Mouse (Mus musculus) MEL (cell line): ENCODE data around the gene Gp9. TPM values are rescaled to one million over a fixed set of nuclear protein-coding genes. Genes with fewer than 3 reads are reported as not detected.

Source experiments
- DNase-seq: peaks from one replicate; pipeline ENCODE4 v3.0.0; 2011; ENCODE audit warnings: low read depth, low spot score
- H3K27ac ChIP-seq: 2 replicates; pipeline ENCODE4 v1.5.1; 2012; ENCODE audit warnings: low read depth, mild to moderate bottlenecking, control low read depth, low read length, moderate library complexity; ENCODE audit not compliant: control insufficient read depth
- H3K27me3 ChIP-seq, 2 experiments: fragments of 150-350 bp in 1 of 2; sonication (generic) in 1 of 2; 2 replicates each; pipeline ENCODE4 v1.6.1; 2012; ENCODE audit warnings: low read length in 2 of 2, mild to moderate bottlenecking in 2 of 2, improper control_type of control experiment in 1 of 2, moderate library complexity in 1 of 2; ENCODE audit not compliant: insufficient read depth in 2 of 2, control insufficient read depth in 1 of 2
- H3K36me3 ChIP-seq, 2 experiments: 2 replicates each; pipeline ENCODE4 v1.6.1; 2012 to 2014; ENCODE audit warnings: low read length in 2 of 2, improper control_type of control experiment in 1 of 2, inconsistent platforms in 1 of 2, mild to moderate bottlenecking in 1 of 2; ENCODE audit not compliant: insufficient read depth in 2 of 2, control insufficient read depth in 1 of 2
- H3K4me1 ChIP-seq, 2 experiments: fragments of 150-350 bp in 1 of 2; sonication (generic) in 1 of 2; 2 replicates each; pipeline ENCODE4 v1.6.1; 2012; ENCODE audit warnings: low read length in 2 of 2, improper control_type of control experiment in 1 of 2, mild to moderate bottlenecking in 1 of 2; ENCODE audit not compliant: insufficient read depth in 2 of 2, control insufficient read depth in 1 of 2
- H3K4me3 ChIP-seq, 2 experiments: fragments of 150-350 bp in 1 of 2; sonication (generic) in 1 of 2; 2 replicates each; pipeline ENCODE4 v1.5.1; 2012; ENCODE audit warnings: low read depth in 2 of 2, low read length in 2 of 2, mild to moderate bottlenecking in 2 of 2, moderate library complexity in 2 of 2, control low read depth in 1 of 2, improper control_type of control experiment in 1 of 2; ENCODE audit not compliant: control insufficient read depth in 1 of 2, insufficient read depth in 1 of 2
- H3K79me2 ChIP-seq: 2 replicates; pipeline ENCODE4 v1.6.1; 2012; ENCODE audit warnings: mild to moderate bottlenecking, low read length, moderate library complexity; ENCODE audit not compliant: control insufficient read depth, poor library complexity, insufficient read depth
- H3K9ac ChIP-seq: 2 replicates; pipeline ENCODE4 v1.6.1; 2012; ENCODE audit warnings: low read depth, mild to moderate bottlenecking, control low read depth, low read length, moderate library complexity; ENCODE audit not compliant: control insufficient read depth, poor library complexity, severe bottlenecking
- H3K9me3 ChIP-seq: fragments of 150-350 bp; sonication (generic); replicated peaks from 2 replicates; pipeline ENCODE4 v1.6.1; 2012; ENCODE audit warnings: mild to moderate bottlenecking, low read length, improper control_type of control experiment, moderate library complexity; ENCODE audit not compliant: insufficient read depth
- BHLHE40 ChIP-seq: IDR thresholded peaks from 2 replicates; pipeline ENCODE4 v1.6.1; 2012; ENCODE audit warnings: low read depth, mild to moderate bottlenecking, inconsistent platforms, low read length, improper control_type of control experiment, borderline replicate concordance
- CTCF ChIP-seq, 3 experiments: IDR thresholded peaks in 2 of 3; conservative IDR thresholded peaks in 1 of 3; 2 replicates each; pipeline ENCODE4 v1.5.1; 2011 to 2012; ENCODE audit warnings: low read length in 3 of 3, low read depth in 2 of 3, mild to moderate bottlenecking in 2 of 3, improper control_type of control experiment in 1 of 3, inconsistent platforms in 1 of 3, mixed read lengths in 1 of 3, moderate library complexity in 1 of 3; ENCODE audit not compliant: control insufficient read depth in 1 of 3, insufficient read depth in 1 of 3, poor library complexity in 1 of 3, severe bottlenecking in 1 of 3
- ELF1 ChIP-seq: IDR thresholded peaks from 2 replicates; pipeline ENCODE4 v1.6.1; 2014; ENCODE audit warnings: low read depth, mild to moderate bottlenecking, inconsistent platforms, low read length, improper control_type of control experiment, moderate library complexity
- EP300 ChIP-seq, 2 experiments: IDR thresholded peaks; 2 replicates each; pipeline ENCODE4 v1.6.1; 2011; ENCODE audit warnings: improper control_type of control experiment in 2 of 2, low read length in 2 of 2, low read depth in 1 of 2, mild to moderate bottlenecking in 1 of 2
- ETS1 ChIP-seq: IDR thresholded peaks from 2 replicates; pipeline ENCODE4 v1.6.1; 2012; ENCODE audit warnings: low read depth, mild to moderate bottlenecking, inconsistent platforms, low read length, improper control_type of control experiment, moderate library complexity
- GABPA ChIP-seq: IDR thresholded peaks from 2 replicates; pipeline ENCODE4 v1.6.1; 2012; ENCODE audit warnings: low read depth, mild to moderate bottlenecking, inconsistent platforms, low read length, improper control_type of control experiment, moderate library complexity
- GATA1 ChIP-seq: IDR thresholded peaks from 2 replicates; pipeline ENCODE4 v1.6.1; 2011; ENCODE audit warnings: low read depth, low read length, improper control_type of control experiment
- HCFC1 ChIP-seq: IDR thresholded peaks from 2 replicates; pipeline ENCODE4 v1.6.1; 2012; ENCODE audit warnings: low read depth, mild to moderate bottlenecking, inconsistent platforms, low read length, improper control_type of control experiment, moderate library complexity
- JUND ChIP-seq: IDR thresholded peaks from 2 replicates; pipeline ENCODE4 v1.6.1; 2011; ENCODE audit warnings: low read depth, mild to moderate bottlenecking, improper control_type of control experiment, low read length
- KAT2A ChIP-seq: conservative IDR thresholded peaks from 2 replicates; pipeline ENCODE4 v1.6.1; 2012; ENCODE audit warnings: low read depth, low read length, improper control_type of control experiment, inconsistent platforms
- MAX ChIP-seq: IDR thresholded peaks from 2 replicates; pipeline ENCODE4 v1.6.1; 2011; ENCODE audit warnings: low read length, improper control_type of control experiment
- MXI1 ChIP-seq: IDR thresholded peaks from 2 replicates; pipeline ENCODE4 v1.6.1; 2011; ENCODE audit warnings: mild to moderate bottlenecking, low read depth, low read length, improper control_type of control experiment
- MYB ChIP-seq: IDR thresholded peaks from 2 replicates; pipeline ENCODE4 v1.6.1; 2011; ENCODE audit warnings: mild to moderate bottlenecking, low read depth, low read length, improper control_type of control experiment
- NELFE ChIP-seq: IDR thresholded peaks from 2 replicates; pipeline ENCODE4 v1.6.1; 2011; ENCODE audit warnings: low read depth, low read length, improper control_type of control experiment
- NRF1 ChIP-seq: IDR thresholded peaks from 2 replicates; pipeline ENCODE4 v1.6.1; 2014; ENCODE audit warnings: low read depth, mild to moderate bottlenecking, inconsistent platforms, low read length, improper control_type of control experiment, moderate library complexity; ENCODE audit not compliant: poor library complexity, insufficient read depth, severe bottlenecking
- POLR2AphosphoS5 ChIP-seq: IDR thresholded peaks from 2 replicates; pipeline ENCODE4 v1.6.1; 2012; ENCODE audit warnings: low read depth, borderline replicate concordance, mild to moderate bottlenecking, inconsistent platforms, low read length, moderate library complexity, mixed read lengths
- RAD21 ChIP-seq: IDR thresholded peaks from 2 replicates; pipeline ENCODE4 v1.6.1; 2011; ENCODE audit warnings: mild to moderate bottlenecking, low read depth, low read length, improper control_type of control experiment
- SIN3A ChIP-seq: IDR thresholded peaks from 2 replicates; pipeline ENCODE4 v1.6.1; 2012; ENCODE audit warnings: low read length, improper control_type of control experiment, inconsistent platforms
- SMC3 ChIP-seq: IDR thresholded peaks from 2 replicates; pipeline ENCODE4 v1.6.1; 2011; ENCODE audit warnings: low read depth, low read length, improper control_type of control experiment
- TBP ChIP-seq: IDR thresholded peaks from 2 replicates; pipeline ENCODE4 v1.8.0; 2011; ENCODE audit warnings: low read depth, low read length, improper control_type of control experiment
- TCF12 ChIP-seq: IDR thresholded peaks from 2 replicates; pipeline ENCODE4 v1.6.1; 2014; ENCODE audit warnings: low read depth, mild to moderate bottlenecking, inconsistent platforms, low read length, improper control_type of control experiment, moderate library complexity
- USF1 ChIP-seq: IDR thresholded peaks from 2 replicates; pipeline ENCODE4 v1.6.1; 2014; ENCODE audit warnings: low read depth, mild to moderate bottlenecking, inconsistent platforms, low read length, improper control_type of control experiment, moderate library complexity
- USF2 ChIP-seq, 2 experiments: IDR thresholded peaks; 2 replicates each; pipeline ENCODE4 v1.6.1; 2011 to 2012; ENCODE audit warnings: improper control_type of control experiment in 2 of 2, low read length in 2 of 2, borderline replicate concordance in 1 of 2, inconsistent platforms in 1 of 2, low read depth in 1 of 2, mild to moderate bottlenecking in 1 of 2; ENCODE audit not compliant: insufficient read depth in 1 of 2
- ZC3H11A ChIP-seq: IDR thresholded peaks from 2 replicates; pipeline ENCODE4 v1.6.1; 2012; ENCODE audit warnings: low read depth, mild to moderate bottlenecking, inconsistent platforms, low read length, improper control_type of control experiment
- ZKSCAN1 ChIP-seq: IDR thresholded peaks from 2 replicates; pipeline ENCODE4 v1.6.1; 2012; ENCODE audit warnings: low read depth, mild to moderate bottlenecking, inconsistent platforms, low read length, improper control_type of control experiment, moderate library complexity
- ZMIZ1 ChIP-seq: IDR thresholded peaks from 2 replicates; pipeline ENCODE4 v1.6.1; 2012; ENCODE audit warnings: low read depth, mild to moderate bottlenecking, inconsistent platforms, low read length, improper control_type of control experiment, moderate library complexity
- ZNF384 ChIP-seq: IDR thresholded peaks from 2 replicates; pipeline ENCODE4 v1.6.1; 2012; ENCODE audit warnings: low read depth, mild to moderate bottlenecking, inconsistent platforms, low read length, improper control_type of control experiment
- polyA plus RNA-seq, 2 experiments: library from polyadenylated mRNA; stranded (reverse) in 1 of 2; unstranded in 1 of 2; fragments of >175 nt in 1 of 2; fragments of >200 nt in 1 of 2; gene quantifications; 2 replicates each; pipeline versions ENCODE4 v1.2.1 to v1.2.4; 2012; ENCODE audit warnings: low replicate concordance in 2 of 2, low read depth in 1 of 2; ENCODE audit not compliant: insufficient read length in 2 of 2, insufficient read depth in 1 of 2, missing spikeins in 1 of 2
- total RNA-seq: library from RNA; depleted of rRNA; stranded (reverse); fragments of 300-350 nt; gene quantifications from 2 replicates; pipeline ENCODE4 v1.2.3, GENCODE M21; 2012

Gene Gp9
- total and polyA plus RNA-seq, 3 experiments = 3.9 to 11.1 TPM; not detected in 1

DNA sequence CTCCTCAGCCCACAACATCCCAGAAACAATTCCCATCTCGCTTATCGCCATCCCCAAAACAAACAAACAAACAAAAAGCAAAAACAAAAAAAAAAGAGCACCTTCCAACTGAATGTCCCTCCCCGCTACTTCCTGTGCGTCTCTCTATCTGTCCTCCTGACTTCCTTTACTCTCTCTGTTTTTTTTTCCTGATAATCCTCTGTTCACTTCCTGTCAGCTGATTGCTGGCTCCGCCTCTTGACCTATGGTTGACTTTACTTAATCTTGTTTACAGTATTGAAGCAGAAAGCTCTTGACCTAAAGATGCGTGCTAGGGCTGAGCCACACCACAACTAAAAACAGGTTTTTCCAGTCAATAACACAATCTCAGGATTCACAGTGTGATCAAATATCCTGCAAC, 29.3 kb upstream of the Gp9 start:
- Histone ChIP-seq H3K4me1 (peaks cover 17 to 45% of the 10 kb centered on the region in 2 experiments), H3K36me3 (peaks cover 0 to 37% of the 10 kb centered on the region in 2 experiments; a peak in 2 of 4 replicates), H3K27ac (no peak overlapping the region), H3K4me3 (peak overlapping the region; percentile 9 to 21; a peak in 3 of 4 replicates), H3K9me3 (no peaks in the 10 kb centered on the region), H3K27me3 (peaks cover 0 to 2% of the 10 kb centered on the region in 2 experiments; a peak in 3 of 4 replicates), H3K9ac (no peak overlapping the region), H3K79me2 (no peaks in the 10 kb centered on the region)
- DNase-seq = peak; percentile 75
- TF ChIP-seq MYB (no peak), POLR2AphosphoS5 (no peak), ETS1 (peak; percentile 86), MXI1 (no peak), CTCF (IDR thresholded peaks at IDR 0.05 in 2 of 3, conservative IDR thresholded peaks at IDR 0.05 in 1 of 3; ENCODE audit: control insufficient read depth in 1 of 3, insufficient read depth in 1 of 3, low read depth in 2 of 3, low read length in 3 of 3, poor library complexity in 1 of 3, severe bottlenecking in 1 of 3) (no peak), SIN3A (peak; percentile 37; the same call in 1 of the 2 replicates), ZMIZ1 (no peak), TBP (no peak), SMC3 (no peak), ELF1 (peak; percentile 57; the same call in 1 of the 2 replicates), TCF12 (0 out of 2 replicates have a peak, but pooled peaks have one; percentile 16), ZNF384 (peak; percentile 91), ZC3H11A (no peak), RAD21 (no peak), ZKSCAN1 (no peak), GATA1 (peak; percentile 68; the same call in 1 of the 2 replicates), HCFC1 (peak; percentile 79), GABPA (no peak), MAX (no peak), JUND (no peak), EP300 (IDR thresholded peaks at IDR 0.05; ENCODE audit: low read depth in 1 of 2, low read length in 2 of 2) (peak in 1 of 2 experiments; percentile 28; a peak in 1 of 4 replicates), USF2 (IDR thresholded peaks at IDR 0.05; ENCODE audit: borderline replicate concordance in 1 of 2, insufficient read depth in 1 of 2, low read depth in 1 of 2, low read length in 2 of 2) (0 out of 4 replicates have a peak, but pooled peaks of 1 of the 2 experiments have one; percentile 42), USF1 (peak; percentile 89), BHLHE40 (no peak), NELFE (no peak; the same call in 1 of the 2 replicates), KAT2A (no peak), NRF1 (no peak)
